Mouse (Mus musculus) WW6 (cell line): Measurements from ENCODE around the gene Nkx2-4.
A peak's percentile ranks its signal among the peaks of the same experiment; 100 is the strongest.

ENCODE experiments used
- DNase-seq: peaks from one replicate; pipeline ENCODE4 v3.0.0-alpha.2; 2013; ENCODE audit warnings: low read depth, low spot score

Nkx2-4 gene

DNA sequence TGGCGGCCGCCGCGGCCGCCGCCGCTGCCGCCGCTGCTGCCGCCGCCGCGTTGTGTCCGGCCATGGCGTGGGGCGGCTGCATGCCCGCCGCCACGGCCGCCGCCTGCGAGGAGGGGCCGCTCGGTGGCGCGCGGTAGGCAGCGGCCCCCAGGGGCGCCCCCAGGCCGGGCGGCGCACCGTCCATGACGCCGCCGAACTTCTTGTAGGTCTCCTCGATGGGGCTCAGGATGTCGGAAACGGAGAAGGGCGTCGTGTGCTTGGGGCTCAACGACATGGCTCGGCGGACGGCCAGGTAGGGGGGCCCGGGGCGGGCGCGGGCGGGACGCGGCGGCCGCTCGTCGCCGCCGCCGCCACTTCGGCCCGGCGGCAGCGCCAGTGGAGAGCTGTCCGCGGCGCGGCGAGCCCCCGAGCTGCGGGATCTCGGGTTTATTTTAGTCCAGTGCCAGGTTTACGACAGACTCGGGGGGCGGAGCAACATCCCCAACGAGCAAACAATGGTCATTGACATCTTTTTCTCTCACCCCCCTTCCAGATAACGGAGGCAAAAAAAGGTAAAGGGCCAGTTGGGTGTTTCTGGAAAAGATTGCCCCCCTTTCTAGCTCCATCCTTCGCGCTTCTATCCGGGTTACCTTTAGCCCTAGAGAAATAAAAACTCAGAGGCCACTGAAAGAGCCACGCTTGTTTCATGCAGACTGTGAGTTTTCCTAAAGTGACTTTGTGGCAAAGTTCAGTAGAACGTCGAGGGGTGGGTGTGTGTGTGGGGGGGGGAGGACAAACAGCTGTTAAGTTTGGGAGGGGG lies at the start of gene Nkx2-4:
Gene Nkx2-4 (minus strand): TSS at position 374 of the 799 bp plus-strand sequence.
- DNase-seq = no peak

GRCm38 (mm10) chr2:147127366-147127765 lies 42.1 kb upstream of the Nkx2-4 start:
- no peak for DNase-seq

DNA sequence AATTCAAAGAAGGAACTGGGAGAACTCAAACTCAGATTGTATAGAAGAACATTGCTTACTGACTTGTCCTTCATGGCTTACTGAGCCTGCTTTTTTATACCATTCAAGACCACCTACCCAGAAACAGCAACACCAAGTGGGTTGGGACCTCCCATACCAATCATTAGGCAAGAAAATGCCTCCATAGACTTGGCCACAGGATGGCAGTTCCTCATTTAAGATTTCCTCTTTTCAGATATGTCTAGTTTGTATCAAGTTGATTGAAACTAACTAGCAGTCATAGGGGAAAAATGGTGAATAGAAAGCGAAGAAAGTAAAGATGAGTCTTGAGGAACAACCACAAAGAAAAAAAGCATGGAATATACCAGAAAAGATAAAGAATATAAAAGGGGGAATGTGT lies 34.5 kb upstream of the Nkx2-4 start:
- DNase-seq = no peak

DNA sequence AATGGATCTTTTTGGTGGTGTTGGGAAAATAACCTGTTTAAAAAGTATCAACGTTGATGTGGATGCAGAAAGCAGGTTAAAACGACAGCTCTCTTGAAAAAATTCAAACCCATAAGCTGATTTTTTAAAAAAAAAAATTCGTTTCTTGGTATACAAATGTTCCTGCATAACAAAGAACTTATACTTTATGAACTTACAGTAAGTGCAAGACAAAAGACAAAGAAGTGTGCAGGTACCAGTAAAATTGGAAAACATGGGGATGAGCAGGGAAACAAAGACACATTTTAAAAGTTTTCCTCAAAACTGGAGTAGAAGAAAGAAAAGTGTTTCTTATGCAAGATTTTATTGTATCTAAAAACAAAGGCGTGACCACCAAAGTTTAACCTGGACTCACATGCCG lies 1.2 kb upstream of the Nkx2-4 start:
- DNase-seq = no peak

- no peak for DNase-seq
Observed at GRCm38 (mm10) chr2:147085937-147086336, 692 bp upstream of the Nkx2-4 start.

DNA sequence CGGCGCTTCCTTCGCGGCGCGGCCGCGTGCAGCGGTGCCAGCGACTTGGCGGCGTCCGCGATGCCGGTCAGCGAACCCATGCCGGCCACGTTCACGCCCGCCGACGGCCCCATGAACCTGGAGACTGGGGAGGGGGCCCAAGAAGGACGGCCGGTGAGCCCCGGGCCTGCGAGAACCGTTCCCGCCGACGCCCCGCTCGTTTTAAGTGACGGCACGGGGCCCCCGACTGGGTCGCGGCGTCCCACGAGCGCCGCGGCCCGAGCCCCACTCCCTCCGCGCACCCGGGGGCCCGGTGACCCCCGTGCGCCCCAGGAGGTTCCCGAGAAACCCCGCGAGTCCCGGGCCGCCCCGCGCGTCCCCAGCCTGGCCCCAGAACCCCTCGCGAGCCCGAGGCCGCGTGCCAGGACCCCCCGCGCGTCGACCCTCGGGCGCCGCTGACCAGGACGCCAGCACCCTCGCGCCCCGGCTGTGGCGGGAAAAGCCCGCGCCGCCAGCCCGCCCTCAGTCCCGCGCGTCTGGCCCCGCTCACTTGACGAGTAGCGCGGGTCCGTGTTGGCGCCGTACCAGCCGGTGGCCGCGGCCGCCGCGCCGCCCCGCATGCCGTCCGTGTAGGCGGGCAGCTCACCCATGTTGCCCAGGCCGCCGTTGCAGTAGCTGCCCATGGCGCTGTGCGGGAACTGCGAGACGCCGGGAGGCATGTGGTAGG lies 726 bp downstream of the Nkx2-4 start:
- DNase-seq = no peak

DNA sequence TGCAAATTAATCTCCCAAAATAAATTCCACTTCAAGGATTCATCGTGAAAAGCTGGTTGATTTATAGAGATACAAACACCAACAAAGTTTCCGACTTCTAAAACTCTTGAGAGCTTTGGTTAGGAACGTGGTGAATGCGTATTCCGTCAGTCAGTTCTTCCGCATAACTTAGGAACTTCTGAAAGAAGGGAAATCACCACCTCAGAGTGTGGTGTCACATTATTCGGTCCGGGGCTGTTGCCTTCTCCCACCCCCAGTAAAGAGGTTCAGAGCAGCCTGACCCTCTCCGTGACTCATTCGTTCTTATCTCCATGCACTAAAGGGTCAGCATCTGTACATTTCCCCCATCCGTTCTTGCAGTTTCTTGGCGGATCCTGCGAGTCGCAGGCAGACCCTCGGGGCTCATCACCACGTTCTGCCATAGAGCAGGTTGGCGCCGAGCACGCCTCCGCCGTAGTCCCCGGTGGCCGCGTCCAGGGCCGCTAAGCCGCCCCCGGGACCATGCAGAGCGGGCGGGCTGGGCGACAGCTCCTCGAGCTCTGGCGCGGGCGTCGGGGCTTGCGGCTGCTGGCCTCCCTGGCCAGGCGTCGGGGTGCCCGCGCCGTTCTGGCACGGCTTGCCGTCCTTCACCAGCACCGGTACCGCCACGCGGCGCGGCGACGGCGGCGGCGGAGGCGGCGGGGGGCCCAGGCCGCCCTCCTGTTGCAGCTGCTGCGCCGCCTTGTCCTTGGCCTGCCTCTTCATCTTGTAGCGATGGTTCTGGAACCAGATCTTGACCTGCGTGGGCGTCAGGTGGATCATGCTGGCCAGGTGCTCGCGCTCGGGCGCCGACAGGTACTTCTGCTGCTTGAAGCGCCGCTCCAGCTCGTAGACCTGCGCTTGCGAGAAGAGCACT lies 1.5 kb downstream of the Nkx2-4 start:
- DNase-seq = peak; percentile 20

- DNase-seq = no peak
Observed at GRCm38 (mm10) chr2:147082391-147082790, 2.9 kb downstream of the Nkx2-4 start.

- DNase-seq = no peak
Observed at GRCm38 (mm10) chr2:147074399-147074798, 10.8 kb downstream of the Nkx2-4 start.

DNA sequence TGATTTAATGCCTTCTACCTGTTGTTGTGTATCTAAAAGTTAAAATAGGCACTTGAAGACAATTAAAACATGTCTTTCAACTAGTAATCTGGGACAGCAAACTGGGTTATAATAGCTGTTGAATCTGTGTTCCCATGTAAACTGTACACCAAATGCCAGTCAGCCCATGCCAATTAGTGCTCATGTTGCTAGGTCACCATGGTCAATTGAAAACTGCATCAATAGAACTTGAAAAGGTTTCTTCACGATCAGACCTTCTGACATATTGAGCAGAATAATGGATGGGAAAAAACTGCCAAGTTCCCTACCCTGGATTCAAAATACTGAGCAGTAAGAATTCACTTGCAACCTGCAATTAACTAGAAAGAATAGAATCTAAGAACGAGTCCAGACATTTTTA lies 11.3 kb downstream of the Nkx2-4 start:
- no peak for DNase-seq

- no peak for DNase-seq
Observed at GRCm38 (mm10) chr2:147070305-147070704, 14.9 kb downstream of the Nkx2-4 start.

- DNase-seq = no peak
Observed at GRCm38 (mm10) chr2:147069077-147069476, 16.2 kb downstream of the Nkx2-4 start.

DNA sequence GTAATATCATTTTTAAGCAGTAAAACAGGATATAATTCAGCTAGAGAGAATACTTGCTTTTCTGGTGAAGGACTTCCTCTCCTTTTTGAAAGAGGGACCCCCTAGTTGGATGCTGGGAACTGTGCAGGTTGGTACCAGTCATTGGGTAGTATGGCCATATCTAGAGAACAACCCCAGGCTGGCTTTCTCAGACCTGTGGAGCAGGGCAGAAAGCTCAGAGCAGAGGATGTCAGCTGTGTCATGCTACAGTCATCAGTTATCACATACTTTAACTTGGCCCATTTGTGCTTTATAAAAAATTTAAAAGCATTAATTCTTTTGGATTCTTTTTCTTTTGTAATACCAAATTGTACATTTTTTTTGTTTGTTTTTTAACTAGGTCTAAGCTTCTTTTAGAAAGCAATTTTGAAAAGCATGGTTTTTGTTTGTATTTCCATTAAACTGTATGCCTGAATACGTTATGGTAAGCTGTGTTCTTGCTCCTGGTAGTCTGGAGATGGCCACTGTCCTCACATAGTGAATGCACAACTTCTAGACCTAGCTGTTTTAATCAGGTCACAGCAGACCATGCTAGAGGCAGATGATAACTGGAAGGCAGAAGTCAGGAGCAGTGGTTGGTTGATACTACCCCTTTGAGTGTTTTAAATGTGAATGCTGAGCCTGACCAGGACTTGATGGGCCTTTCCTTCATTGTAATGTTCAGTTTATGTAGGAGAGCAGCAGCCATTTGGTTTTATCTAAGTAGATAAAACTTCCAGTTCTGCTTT lies 17.6 kb downstream of the Nkx2-4 start:
- no peak for DNase-seq

DNA sequence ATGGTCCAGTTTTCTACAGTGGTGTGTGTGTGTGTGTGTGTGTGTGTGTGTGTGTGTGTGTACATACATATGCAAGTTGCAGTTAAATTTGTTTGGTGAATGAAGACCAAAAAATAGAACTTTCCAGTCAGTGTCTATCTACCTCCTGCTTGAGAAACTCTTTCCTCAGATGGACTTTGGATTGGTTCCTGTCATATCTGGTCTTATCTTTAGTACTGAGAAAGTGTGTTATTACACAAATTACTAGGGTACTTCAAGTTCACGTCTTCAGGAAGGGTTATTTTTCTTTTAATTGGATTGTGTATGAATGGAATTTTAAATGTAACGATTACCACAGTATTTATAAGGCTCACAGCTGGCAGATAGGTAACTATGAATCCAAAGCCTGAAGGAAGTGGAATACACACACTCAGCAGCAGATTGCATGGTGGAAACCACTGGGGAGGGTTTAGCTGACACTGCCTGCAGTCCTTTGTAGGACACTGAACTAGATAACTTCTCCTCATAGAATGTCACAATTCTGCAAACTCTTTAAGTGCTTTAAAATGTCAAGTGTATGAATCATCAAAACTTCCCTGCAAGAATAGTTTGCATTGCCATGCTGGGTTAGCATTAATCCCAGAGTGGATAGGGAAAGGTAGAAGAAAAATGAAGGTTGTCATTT lies 31.9 kb downstream of the Nkx2-4 start:
- no peak for DNase-seq

DNA sequence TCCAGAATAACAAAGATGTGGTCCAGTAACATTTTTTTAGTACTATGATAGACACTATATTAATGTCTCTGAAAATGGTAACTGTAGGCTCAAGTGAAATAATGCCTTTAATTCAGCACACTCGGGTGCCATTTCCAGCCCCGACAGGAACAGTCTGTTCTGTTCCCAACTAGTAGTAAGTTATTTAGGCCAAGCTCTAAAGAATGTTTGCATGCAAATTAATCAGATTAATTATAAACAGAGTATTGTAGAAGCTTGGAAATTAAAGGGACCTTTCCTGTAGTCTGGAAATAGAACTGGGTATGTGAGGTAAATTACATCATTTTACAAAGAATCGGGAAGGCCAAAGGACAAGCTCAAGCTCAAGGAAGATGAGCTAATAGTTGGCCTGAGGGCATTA lies 38.2 kb downstream of the Nkx2-4 start:
- DNase-seq = no peak

GRCm38 (mm10) chr2:147035864-147036263 lies 49.4 kb downstream of the Nkx2-4 start:
- DNase-seq = no peak
